Mouse (Mus musculus) c-Kit-negative CD71-positive TER-119-positive erythroid progenitor cells, embryonic 14.5 days (primary cell): ENCODE data around the gene Ezh1.

Experiments
- DNase-seq: peaks from one replicate; pipeline ENCODE4 v3.0.0-alpha.2; 2013; ENCODE audit warnings: low read depth, low spot score

The Ezh1 gene

DNA sequence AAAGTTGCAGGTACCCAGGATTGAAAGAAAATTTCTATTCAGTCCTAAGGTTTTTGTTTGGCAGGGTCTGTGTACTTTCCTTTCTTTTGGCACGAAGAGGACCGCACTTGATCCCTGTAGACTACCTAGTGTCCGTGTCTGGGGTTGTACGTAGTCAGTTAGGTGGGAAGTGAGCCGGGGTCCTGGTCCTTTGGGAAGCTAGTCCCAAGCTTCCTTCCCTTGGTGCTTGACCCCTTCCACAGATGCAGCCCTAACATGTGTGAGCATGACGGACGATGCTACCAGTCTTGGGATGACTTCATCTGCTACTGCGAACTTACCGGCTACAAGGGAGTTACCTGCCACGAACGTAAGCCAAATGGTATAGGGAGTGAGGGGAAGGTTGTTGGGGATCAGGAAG is 44.3 kb downstream of the Ezh1 start:
- DNase-seq = no peak

- peak; percentile 25 for DNase-seq
Observed at GRCm38 (mm10) chr11:101180846-101181740, 45.2 kb downstream of the Ezh1 start.

- DNase-seq = no peak
Observed at GRCm38 (mm10) chr11:101180261-101180660, 46.0 kb downstream of the Ezh1 start.

DNA sequence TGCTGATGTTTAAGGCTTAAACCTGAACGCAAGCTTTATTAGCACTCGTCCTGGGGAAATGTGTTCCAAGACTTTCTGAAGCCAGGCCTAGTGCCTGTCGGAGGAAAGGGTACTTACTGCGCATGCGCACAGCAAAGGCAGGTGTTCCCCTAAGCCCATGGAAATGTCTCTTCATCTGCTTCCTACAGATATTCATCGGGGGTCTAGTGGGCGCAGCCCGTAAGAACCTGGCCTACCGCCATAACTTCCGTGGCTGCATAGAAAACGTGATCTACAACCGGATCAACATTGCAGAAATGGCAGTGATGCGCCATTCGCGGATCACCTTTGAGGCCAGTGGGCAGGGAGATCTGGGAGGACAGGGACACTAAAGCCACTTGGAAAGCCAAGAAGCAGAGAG is 47.0 kb downstream of the Ezh1 start:
- no peak for DNase-seq

DNA sequence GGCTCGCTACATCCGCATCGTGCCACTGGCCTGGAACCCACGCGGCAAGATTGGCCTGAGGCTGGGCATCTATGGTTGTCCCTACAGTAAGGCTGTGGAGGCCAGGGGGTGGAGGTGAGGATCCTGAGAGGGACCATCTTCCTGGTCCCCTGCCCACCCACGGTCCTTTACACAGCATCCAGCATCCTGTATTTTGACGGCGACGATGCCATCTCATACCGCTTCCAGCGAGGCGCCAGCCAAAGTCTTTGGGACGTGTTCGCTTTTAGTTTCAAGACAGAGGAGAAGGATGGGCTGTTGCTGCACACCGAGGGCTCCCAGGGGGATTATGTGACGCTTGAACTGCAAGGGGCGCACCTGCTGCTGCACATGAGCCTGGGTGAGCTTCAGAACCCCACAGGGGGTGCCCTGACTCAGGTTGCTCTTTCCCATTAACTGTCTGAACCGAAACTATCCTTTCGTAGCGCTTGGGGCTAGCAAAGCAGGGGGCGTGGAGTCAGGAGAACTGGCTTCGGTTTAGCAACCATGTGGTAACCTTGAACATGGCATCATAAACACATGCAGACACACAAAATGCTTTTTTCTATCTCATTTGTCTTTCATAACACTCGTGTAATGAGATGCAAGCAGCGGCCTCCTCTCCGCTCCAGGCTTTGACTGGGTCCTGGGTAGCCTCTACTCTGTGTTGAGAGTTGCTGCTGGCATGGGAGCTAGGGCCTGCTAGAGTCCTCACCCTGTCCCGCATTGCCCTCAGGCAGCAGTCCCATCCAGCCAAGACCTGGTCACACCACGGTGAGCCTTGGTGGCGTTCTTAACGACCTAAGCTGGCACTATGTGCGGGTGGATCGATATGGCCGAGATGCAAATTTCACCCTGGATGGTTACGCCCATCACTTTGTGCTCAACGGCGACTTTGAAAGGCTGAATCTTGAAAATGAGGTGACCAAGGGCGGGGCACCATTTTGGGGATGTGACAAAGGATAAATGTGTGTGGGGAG is 47.9 kb downstream of the Ezh1 start:
- no peak for DNase-seq

DNA sequence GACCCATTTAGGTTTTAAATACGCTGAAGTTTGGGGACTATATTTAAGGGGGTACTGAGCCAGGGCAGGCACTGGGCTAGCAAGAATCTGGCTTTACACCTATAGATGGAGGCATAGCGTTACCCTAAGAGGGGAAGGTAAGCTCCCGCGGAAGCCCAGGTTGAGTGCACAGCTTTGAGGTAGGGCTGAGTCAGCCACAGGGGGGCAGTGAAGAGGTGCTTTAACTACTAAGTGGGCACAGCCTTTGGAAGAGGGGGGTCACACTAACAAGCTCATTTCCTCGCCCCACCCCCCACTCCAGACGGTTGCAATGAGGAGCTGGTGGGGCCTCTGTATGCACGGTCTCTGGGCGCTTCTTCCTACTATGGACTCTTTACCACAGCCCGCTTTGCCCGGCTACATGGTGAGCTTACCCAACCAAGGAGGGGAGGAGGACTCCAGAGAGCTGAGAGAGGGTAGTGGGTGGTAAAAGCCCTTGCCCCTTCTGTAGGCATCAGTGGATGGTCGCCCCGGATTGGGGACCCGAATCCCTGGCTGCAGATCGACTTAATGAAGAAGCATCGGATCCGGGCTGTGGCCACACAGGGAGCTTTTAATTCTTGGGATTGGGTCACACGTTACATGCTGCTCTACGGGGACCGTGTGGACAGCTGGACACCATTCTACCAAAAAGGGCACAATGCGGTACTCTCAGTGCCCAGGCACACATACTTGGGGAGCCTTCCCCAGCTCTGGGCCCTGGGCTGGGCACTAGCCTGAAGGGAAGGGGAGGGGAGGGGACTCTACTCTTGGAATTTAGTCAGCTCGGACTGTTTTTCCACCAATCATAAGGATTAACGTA is 49.1 kb downstream of the Ezh1 start:
- DNase-seq = no peak

DNA sequence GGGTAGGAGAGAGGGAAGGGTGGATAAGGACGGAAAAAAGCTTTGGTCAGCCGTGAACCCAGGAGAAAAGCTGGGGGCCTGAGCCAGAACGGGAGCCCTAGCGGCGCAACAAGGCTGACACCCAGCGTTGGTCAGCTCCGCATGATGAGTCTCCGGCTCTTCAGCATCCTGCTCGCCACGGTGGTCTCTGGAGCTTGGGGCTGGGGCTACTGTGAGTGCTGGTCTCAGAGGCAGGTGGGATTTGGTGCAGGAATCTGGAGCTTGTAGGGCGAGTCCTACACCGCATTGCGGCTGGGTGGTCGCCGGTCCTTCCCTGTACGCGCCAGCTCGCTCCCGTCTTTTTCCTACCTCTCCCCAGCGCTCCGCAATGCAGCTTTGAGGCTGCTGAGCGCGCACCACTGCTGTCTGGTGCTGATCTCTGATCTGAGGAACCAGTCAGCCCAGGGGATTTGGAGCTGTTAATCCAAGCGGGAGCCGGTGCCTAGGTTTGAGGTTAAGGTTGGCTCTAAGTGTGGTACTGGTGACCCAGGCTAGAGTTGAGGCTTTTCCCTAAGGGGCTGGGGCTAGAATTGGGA is 50.1 kb downstream of the Ezh1 start:
- DNase-seq = no peak

DNA sequence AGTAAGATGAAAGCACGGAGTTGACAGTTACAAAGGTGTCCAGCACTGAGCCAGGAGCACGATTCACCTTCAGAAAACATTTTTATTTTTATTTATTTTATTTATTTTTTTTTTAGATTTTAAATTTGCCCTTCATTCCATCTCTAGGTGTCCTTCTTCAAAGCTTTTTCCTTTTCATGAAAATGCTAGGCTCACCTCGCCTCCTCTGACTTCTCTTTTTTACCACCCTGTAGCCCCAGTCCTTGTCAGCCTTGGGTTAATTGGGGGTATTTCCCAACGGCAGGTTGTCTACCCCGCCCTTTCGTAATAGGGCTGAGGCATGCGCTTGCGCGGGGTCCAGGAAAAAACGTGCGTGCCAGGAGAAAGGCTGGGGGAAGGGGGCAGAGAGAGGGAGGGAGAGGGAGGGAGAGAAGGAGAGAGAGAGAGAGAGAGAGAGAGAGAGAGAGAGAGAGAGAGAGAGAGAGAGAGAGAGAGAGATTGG is 50.6 kb downstream of the Ezh1 start:
- no peak for DNase-seq

- DNase-seq = no peak
Observed at GRCm38 (mm10) chr11:101174851-101175628, 51.2 kb downstream of the Ezh1 start, which contains the start of gene Ccr10. Gene Ccr10, minus strand, starts transcription at chr11:101175443.

- DNase-seq = no peak
Observed at GRCm38 (mm10) chr11:101174389-101174745, 51.9 kb downstream of the Ezh1 start.

- DNase-seq = no peak
Observed at GRCm38 (mm10) chr11:101173631-101174388, 52.5 kb downstream of the Ezh1 start.

- DNase-seq = no peak
Observed at GRCm38 (mm10) chr11:101173112-101173511, 53.2 kb downstream of the Ezh1 start.

DNA sequence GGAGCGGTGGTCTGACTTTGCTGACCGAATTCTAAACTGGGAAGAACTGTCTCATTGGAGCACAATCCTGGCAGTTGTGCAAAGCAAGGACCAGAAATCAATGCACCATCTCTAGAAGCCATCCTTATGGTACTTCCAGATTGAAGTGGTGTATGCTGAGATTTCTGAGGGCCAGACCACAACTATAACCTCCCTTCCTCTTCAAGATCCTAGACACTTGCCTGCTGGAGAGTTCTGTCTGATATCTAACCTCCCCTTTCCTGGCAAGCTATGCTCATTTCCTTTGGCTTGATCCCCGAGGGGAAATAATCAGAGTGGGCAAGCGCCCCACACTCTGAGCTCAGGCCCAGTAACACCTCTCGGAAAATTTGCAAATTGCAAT is 53.8 kb downstream of the Ezh1 start:
- DNase-seq = no peak

GRCm38 (mm10) chr11:101171721-101172433 is 54.4 kb downstream of the Ezh1 start:
- DNase-seq = no peak

GRCm38 (mm10) chr11:101170811-101171610 is 55.3 kb downstream of the Ezh1 start, which contains the start of gene Plekhh3:
Gene Plekhh3, minus strand, starts transcription at chr11:101171351.
- DNase-seq = no peak

- DNase-seq = no peak
Observed at GRCm38 (mm10) chr11:101170354-101170810, 55.9 kb downstream of the Ezh1 start, which contains the start of gene Cntnap1. Gene Cntnap1, plus strand, starts transcription at chr11:101170523.

DNA sequence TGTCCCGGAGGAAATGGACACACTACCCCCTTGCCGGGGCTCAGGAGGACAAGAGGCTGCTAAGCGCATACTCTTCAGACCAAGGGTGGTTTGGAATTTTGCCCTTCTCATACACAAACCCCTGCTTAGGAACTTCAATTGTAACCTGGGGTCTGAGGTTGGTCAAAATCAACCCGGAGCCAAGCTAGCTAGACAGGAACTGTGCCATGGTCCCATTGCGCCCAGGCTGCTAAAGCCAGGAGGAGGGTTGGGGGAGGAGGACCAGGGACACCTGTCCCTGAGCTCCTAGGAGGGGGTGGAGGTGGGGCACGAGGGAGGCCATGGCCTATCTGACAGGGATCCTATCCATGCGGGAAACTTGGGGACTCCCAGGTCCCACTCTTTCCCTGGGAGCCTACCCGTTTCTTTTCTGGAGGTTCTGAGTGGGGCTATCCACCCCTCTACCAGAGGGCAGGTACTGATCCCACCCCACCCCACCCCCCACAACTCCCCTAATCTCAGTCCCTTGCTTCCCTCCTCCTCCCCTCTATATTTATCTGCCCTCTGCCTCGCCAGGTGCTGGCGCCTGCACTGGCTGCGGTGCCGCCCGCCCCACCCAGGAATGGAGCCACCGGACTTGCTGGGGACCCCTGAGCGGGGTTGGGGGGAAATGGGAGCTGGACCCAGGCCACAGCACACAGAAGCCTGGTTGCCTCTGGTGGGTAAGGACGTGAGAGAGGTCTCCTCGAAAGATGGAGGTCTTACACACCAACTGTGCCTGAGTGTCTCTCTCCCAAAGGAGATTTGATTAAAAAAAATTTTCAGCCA is 56.8 kb downstream of the Ezh1 start:
- no peak for DNase-seq
